Mouse (Mus musculus): ENCODE results near the gene Nrgn.

Gene Nrgn

DNA sequence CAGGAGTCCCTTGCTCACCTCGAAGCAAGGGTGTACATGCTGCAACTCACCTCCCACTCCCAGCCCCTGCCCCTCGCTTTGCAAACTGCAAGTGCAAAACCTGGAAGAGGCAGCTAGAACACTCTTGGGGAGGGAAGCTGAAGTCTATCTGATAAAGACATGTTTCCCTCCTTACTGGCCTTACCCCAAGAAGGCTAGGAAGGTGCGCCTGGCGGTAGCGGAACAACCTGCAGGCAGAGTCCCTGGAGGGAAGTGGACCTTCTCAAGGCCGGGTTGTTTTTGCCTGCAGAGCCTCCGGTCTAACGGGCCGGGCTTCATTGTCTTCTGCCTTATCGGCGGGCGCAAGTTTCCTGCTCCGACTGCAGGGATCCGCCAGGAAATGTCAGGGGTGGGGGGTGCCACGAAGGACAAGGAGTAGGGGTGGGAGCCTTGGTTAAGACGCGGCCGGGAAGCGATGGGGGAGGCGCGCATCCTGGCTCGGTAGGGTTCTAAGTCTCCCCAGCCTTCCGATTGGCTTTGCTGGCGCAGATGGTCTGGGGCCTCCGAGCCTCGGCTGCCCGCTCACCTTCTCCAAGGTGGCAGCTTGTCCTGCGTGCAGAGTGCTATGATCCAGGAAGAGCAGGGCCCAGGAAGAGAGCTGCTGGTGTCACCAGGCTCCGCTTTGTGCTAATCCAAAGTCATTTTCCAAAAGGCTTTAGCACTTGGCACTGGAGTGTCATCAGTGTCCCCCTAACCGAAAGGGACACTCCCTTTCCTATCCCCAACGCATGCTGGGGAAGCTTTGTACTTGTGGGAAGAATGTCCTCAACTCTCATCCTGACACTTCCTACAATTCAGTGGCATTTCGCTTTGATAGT, 22.4 kb downstream of the Nrgn start:
- no peak for DNase-seq (ENCODE audit: low read depth in 2 of 2, low spot score in 2 of 2)

DNA sequence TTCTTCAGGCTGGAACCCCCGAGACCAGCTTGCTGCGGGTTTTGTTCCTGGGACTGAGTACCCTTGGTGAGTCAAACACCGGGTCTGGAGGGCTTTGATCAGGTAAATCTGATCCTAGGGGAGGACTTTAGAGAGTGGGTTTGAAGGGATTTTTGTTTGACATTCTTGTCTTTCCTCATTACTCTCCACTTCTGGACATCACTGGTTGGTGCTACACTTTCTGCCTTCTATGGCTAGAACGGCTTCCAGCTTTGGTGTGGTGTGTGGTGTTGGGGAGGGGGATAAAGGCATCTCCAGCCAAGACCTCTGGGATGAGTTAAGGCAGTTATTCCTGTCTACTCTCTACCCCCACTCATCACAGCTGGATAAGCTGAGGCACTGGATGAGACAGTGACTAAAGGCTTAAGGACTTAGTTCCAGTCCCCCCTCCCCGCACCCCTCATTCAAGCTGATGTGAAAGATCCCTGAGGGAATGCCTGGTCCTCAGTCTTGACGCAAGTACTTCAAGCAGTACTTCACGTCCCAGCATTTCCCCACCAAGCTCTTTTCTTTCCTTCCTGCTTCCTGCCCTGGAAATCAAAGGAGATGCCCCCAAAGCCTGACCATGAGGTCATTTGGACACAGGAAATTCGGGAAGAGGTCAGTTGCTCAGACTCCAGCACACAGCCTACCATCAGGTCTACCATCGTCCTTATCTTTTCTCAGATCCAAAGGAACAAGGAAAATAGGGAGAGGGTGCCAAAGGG, 24.3 kb downstream of the Nrgn start:
- DNase-seq (ENCODE audit: low read depth in 2 of 2, low spot score in 2 of 2) = no peak

DNA sequence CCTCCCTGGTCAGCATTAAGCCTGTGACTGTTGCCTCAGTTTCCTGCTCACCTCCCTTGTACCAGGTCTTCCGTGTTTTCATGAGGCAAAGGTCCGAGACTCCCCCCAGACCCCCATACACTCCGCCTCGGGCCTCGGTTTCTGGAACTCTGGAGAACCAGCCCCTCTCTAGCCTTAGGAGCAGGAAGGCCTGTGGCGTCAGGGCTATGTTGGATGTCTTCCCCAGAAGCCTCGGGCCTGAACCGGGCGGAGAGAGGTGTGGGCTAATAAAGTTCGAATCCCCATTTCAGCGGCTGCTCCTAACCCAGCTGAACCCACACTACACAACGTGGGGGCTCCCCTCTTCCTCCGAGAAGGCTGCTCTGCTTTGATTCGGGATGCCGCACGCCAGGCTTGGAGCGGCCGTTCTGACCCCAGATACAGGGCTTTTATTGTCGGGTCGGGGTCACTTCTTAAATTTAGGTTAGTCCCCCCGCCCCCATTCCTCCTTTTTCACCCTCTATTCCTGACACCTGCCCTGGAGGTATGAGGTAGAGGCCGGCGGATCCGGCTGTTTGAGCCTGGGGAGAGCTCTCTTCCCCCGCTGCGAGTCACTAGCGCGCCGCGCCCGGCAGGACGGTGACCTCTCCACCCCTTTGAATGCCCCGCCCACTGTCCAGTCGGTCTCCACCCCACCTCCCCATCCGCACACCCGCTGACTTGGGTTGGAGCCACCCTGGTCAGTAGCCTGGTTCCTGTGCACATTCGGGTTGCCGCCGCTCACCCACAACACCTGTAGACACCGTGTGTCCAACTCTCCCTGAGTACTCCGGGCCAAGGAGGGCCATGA, 25.1 kb downstream of the Nrgn start, which contains the start of gene Esam:
Gene Esam (plus strand): TSS at position 683 of the 829 bp plus-strand sequence.
- DNase-seq (ENCODE audit: low read depth in 2 of 2, low spot score in 2 of 2) = no peak

DNA sequence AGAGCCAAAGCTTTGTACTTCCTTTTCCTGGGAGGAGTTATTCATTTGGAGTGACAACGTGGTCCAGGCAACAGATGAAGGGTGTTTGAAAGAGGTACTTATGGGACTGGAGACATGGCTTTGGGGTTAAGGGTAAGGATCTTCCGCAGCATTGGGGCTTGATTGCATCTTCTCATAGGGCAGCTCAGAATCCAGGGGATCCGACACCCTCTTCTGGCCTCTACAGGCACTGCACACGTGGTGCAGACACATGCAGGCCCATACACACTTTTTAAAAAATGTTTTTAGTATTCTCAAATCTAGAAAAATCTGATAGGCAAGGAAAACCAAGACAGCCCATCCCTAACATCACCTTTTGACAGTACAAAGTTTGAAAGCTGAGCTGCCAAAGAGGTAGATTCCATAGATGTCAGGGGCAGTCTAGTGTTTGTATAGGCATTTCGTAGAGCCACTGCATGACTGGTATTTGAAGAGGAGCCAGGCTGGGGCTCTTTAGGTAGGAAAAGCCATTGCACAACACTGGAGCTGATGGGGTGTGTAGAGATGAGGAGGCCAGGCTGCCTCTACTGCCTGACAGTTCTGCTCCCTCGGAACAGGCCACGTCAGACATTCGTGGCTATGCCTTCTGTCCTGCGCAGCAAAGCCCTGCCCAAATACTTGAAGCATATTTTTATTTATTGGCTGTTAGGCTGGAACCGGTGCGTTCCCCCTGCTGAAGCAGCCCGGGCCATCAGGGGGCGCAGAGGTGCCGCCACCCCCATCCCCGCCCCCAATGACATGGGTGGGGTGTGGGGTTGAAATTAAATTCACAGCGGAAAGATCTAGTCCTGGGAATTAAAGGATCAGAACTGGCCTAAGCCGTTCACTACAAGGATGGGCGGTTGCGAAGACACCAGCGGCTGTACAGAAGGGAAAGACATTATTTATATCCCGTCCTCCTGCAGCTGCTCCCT, 26.0 kb downstream of the Nrgn start:
- DNase-seq (ENCODE audit: low read depth in 2 of 2, low spot score in 2 of 2) = no peak

DNA sequence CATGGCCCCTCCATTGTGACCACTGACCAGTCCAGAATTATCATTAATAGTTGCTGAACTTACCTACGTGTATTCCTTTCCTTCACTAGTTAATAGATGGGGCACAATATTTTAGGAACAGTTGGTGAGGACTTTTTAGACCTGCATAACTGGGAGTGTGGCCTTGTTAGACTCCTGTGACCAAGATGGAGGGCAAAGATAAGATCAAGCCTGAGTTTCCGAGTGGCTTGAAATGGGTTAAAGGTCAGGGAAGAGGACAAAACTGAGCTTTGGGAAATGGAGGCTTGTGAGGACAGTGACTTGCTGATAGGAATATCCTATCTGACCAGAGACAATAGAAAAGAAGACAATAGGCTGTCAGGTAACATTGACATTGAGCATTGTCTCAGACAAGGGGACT, 27.2 kb downstream of the Nrgn start:
- DNase-seq (ENCODE audit: low read depth in 2 of 2, low spot score in 2 of 2) = no peak

DNA sequence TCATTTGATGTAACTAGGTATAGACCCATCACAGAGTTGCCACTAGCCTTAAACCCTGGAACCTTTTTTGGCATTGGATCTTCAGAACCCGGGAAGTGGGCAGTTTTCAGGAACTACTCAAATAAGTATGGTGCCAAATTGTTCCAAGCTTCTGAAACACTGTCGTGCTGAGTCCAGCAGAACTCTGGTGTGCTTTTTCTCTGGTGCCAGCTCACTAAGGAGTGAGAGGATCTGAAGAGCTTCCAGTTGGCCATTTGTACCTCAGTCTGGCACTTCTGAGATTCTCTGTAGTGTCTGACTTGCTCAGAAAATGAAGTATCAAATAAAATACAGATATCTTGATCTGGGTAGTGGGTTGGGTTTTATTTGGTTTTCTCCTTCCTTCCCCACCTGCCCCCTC, 32.7 kb downstream of the Nrgn start:
- no peak for DNase-seq (ENCODE audit: low read depth in 2 of 2, low spot score in 2 of 2)

DNA sequence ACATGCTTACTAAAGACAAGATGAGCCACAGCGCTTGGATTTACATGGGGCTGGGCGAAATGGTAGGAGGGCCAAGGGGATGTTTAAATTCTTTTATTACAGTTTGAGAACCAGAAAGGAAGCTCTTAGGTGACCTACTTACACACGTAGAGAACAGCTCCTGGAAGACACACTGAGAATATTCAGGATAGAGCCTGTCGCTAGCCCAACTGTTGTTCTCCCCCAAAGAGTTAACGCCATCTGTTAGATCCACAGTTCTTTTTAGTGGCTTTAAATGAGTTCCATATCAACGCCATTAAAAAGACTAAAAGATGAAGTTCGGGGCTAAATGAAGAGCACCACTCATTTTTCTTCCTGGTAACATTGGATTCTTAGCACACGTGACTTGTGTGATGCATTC, 33.7 kb downstream of the Nrgn start:
- DNase-seq (ENCODE audit: low read depth in 2 of 2, low spot score in 2 of 2) = no peak

DNA sequence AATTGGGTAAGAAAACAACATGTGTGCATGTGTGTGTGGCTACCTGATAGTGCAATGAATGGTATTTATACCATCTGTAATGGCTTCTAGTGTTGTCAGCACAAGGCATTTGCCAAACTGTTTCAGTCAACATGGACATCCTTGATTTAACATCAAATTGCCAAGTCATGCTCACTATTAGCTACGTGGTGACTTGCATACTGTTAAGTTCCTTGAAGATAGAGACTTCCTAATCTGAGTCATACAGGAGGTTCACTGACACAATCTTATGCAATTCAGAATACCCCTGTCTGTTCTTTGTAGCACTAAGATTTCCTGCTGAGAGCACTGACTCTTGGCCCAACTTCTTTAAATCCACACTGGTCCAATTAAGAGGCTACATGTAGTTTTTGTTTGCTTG, 35.2 kb downstream of the Nrgn start:
- no peak for DNase-seq (ENCODE audit: low read depth in 2 of 2, low spot score in 2 of 2)

DNA sequence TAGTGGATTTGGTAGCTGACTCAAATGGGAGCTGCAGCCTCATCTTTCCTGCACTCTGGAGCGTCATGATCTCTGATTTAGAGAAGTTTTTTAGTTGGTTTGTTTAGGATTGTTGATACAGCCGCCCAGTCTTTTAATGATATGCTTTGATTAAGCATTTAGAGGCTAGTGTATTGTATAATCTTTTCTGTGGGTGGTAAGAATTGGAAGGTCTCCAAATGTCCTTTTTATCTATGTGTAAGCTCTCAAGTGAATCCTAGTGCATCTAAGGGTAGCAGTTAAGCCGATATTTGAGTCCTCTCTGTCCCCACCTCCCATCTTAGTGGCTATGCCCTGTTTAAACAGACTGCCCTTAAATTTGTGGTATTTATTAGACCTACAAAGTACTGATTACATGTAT, 38.2 kb downstream of the Nrgn start:
- DNase-seq (ENCODE audit: low read depth in 2 of 2, low spot score in 2 of 2) = no peak

DNA sequence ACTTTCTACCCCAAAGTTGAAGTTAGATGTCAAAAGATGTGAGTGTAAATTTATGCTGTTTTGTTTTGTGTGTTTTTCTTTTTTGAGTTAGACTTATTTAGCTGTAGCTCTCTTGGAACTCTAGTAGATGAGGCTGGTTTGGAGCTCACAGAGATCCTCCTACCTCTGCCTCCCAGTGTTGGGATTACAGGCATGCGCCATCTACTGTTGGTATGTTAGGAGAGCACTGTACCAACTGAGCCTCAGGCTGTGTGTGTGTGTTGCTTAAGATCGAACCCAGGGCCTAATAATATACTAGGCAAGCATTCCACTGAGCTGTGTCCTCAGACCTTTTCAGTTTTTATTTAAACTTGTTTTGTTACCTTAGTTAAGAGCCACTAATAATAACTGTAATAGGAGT, 40.6 kb downstream of the Nrgn start:
- no peak for DNase-seq (ENCODE audit: low read depth in 2 of 2, low spot score in 2 of 2)

DNA sequence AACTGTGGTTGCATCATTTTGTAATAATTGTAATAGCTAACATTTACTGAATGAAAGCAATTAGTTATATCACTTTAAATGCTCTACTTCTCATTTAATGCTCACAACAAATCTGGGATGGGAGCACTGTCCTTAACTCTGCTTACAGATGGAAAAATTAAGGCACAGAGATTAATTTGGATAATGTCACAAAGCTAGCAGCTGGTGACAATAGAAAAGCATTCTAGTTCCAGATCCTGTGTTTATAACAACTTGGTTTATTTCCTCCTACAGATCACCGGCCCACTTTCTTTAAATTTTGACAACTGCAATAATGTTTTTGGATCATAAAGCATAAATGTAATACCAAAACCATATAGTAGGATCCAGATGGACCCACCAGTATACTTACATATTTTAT, 46.7 kb downstream of the Nrgn start:
- DNase-seq (ENCODE audit: low read depth in 2 of 2, low spot score in 2 of 2) = no peak

DNA sequence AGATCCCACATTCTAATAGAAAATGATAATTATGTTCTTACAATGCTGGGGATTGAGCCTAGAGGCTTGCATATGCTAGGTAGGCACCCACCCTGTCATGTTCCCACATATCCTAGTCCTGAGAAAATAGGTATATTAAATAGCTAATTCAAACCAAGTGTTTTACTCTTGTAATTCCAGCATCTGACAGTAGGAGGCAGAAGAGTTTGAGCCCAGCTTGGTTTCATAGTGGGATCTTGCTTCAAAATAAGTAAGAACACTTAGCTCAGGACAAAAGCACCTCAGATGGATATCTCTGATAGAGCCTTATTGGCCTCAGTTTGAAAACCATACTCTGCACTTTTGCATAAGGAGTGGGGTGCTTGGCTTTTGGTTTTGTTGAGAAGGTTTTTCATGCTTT, 48.4 kb downstream of the Nrgn start:
- no peak for DNase-seq (ENCODE audit: low read depth in 2 of 2, low spot score in 2 of 2)

DNA sequence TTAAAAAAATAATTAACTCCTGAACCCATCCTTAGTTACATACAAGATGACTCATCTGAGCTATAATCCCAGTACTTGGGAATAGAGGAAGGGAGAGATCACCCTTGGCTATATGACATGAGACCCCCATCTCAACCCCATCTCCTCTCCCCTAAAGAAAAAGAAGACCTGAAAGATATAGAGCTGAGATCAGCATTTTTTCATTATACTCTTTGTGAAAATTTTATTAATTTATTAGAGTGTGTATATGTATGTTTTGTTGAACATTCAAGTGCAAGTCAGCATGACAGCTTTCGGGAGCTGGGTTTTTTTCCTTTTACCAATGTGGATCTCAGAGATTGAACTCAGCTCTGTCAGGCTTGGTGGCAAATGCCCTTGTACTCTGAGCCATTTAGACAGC, 51.5 kb downstream of the Nrgn start:
- no peak for DNase-seq (ENCODE audit: low read depth in 2 of 2, low spot score in 2 of 2)

DNA sequence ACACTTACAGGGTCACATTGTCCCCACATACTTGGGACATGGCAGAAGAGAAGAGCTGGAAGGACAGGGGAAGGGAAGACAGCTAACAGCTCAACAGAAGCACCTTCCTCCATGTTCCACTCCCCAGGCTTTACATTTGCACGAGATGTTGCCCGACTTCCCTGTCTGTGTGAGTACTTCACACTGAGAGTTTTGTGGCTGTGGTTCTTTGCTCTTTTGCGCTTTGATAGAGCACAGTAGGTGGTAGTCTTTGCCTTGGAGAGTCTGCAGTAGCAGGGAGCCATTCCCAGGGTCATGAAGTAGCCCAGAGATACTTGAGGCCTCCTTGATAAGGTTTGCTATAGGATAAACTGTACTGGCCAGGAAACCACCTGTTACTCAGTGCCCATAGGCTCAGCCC, 52.5 kb downstream of the Nrgn start:
- DNase-seq (ENCODE audit: low read depth in 2 of 2, low spot score in 2 of 2) = no peak

DNA sequence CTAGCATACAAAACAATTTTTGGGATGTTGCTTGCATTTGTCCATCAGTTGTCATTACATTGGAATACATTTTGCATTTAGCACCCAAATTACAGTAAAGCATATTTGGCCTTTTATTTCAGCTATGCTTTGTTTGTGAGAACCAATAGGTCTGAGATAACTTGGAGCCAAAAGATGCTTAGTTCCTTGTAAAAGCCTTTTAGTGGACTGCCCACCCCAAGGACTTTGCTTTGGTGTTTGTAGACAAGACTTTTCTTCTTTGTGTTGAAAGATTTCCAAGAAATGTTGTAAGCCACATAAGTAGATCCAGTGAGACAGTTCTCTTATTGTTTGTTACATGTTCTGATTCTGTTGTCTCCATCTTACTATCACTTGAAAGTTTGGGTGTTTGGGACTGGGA, 56.4 kb downstream of the Nrgn start:
- DNase-seq (ENCODE audit: low read depth in 2 of 2, low spot score in 2 of 2) = no peak

DNA sequence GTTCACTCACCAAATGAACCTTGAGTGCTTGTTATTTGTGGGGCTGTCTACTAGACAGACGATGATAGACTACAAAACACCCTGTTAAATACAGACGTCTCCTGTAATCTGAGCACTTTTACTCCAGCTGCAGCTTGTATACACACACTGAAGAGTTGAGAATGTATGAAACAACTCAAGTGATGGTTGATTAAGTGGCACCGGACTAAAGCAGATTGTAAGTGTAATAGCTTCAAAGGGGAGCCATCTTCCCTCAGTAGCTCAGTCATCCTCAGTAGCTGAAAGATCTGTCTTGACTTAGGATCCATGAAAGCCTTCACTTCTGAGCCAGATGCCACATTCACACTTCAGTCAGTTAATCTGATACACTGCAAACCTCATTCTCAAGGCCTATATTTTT, 56.9 kb downstream of the Nrgn start:
- DNase-seq (ENCODE audit: low read depth in 2 of 2, low spot score in 2 of 2) = no peak

Measured in CD8-positive naive resting alpha-beta T cell, adult 2 months (primary cell).